Mouse (Mus musculus) frontal cortex, adult (tissue): Measurements from ENCODE around the gene Tnfsfm13.

Experiments
- ATAC-seq: cut with Nextera tagmentation; 2 replicates; pipeline ENCODE4 v1.9.2; 2017; ENCODE audit warnings: mild to moderate bottlenecking, moderate library complexity, mixed read lengths; ENCODE audit not compliant: low TSS enrichment

Gene Tnfsfm13

DNA sequence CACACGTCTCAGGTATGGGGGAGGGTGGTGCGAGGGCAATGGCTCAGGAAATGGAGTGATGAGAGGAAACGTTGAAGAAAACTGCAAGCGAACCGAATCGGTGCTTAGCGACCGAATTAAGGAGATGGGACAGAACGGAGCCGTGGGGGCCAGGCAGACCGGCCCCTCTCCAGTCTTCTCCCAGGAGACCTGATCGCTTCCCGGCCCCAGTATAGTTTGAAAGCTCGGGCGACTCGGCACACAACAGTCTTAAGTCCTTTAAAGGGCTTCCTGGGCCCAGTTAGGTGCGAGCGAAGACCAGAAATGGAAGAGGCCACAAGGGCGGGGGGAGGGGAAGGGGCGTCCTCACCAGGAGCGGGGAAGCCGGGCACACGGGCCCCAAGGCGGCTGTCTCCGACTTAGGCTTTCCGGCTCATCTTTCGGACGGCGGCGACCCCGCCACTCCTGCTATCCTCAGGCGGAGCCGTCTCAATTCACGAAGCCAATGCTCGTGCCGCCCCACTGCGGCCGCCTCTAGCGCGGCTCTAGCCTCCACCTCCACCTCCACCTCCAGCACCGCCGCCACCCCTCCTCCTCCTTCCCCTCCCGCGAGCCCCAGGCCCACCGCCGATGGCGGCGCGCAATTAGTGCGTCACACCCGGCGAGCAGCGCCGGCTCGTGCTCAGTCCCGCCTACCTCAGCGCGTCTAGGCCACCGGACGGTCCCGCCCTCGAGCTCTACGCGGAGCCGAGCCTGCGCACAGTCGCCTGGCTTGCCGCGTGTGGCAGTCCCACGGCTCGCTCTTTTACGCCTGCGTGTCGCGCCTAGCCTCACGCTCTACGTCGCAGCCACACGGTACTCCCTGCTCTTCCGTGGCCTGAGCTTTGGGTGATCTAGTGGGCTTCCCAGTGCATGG is 14.3 kb downstream of the Tnfsfm13 start, which contains the start of gene Senp3:
TSS of gene Senp3 (minus strand) at position 771 of the 895 bp plus-strand sequence.
- peak; percentile 93 for ATAC-seq

DNA sequence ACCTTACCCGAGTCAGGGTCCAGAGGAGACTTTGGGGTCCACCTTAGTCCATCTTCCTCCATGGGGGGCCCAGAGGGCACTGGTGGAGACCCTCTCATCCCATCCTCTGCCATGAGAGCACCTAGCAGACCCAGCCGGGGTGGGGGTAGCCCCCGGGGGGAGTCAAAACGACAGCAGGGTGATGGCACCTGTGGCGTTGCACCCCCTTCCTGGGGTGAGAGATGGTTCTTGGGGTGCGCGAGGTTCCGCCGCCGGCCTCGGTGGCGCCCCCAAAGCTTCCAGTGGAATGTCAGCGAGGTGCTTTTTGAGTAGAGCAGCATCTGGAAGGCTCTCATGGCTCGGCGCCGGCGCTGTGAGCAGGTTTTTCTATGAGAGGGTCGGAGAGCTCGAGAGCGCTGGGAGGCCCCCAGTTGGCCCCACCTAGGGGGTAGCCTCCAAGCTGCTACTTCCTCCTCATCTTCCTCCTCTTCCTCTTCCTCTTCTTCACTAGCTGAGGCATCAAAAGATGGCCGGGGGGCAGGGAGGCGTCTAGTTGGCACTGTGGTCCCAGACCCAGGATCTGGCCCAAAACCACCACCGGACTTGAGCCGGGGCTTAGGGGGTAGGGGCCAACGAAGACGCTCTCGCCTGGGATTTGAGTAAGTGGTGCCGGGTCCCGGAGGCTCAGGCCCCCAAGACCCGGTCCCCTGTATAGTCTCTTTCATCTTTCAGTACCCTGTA is 15.6 kb downstream of the Tnfsfm13 start:
- no peak for ATAC-seq

- ATAC-seq = no peak
Measured at GRCm38 (mm10) chr11:69679144-69679543, 16.8 kb downstream of the Tnfsfm13 start.

GRCm38 (mm10) chr11:69672211-69672706 is 23.6 kb downstream of the Tnfsfm13 start, which contains the start of gene Eif4a1:
TSS of gene Eif4a1 (minus strand) at chr11:69672423.
- ATAC-seq = peak; percentile 93

DNA sequence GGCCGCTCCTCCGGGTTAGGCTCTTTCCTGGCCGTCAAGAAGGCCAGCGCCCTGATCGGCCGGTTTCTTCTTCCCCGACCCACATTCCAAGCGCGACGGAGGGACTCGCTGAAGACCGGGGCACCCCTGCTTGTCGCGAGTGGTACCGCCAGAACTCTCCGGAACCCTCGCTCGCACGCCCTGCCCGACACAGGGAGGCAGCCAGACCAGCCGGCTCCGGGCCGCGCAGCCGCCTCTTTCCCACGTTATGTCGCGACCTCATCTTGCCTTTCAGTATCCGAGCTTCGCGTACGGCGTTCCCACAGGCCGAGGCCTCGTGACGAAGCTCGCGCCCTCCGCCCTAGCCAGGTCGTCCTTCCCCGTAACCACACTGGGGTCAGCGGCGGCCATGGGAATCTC is 24.2 kb downstream of the Tnfsfm13 start:
- ATAC-seq = peak; percentile 3; the same call in 1 of the 2 replicates

DNA sequence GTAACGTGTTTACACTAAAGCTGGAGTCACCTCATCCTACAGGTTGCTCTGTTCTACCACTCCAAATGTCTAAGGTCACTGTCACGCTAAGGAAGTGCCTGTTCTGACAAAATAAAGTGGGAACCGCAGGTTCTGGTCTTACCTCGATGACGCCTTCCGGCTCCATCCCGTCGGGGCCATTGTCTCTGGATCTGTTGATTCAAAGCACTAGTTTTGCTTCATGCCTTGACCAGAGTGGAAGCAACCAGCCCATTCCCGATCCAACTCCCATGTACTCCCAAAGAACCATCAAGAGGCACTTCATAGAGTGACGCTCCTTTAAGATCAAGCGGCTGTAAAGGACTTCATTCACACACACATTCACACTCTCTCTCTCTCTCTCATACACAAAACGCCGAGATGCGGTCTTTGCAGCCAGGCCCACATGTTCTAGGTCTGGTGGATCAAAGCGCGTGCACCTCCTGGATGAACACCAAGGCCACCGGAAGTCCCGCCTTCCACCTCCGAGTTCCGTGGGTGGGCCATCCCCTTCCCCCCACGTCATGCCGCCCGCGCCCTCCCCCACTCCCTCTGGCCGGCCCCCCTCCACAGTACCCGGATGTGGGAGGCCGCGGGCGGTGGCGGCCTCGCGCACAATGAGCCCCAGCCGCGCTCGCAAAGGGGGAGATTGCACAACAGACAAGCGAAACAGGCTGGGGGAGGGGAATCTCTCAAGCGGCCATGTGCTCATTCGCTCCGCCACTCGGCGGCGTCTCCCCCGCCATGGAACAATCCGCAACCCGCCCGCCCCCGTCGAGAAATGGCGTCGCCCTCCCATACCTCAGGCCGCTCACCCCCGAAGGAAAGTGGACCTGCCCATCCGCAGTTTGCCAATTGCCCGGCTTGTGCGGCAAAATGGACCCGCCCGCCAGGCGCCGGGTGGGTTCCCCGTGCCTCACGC is 24.8 kb downstream of the Tnfsfm13 start:
- peak; percentile 42 for ATAC-seq

DNA sequence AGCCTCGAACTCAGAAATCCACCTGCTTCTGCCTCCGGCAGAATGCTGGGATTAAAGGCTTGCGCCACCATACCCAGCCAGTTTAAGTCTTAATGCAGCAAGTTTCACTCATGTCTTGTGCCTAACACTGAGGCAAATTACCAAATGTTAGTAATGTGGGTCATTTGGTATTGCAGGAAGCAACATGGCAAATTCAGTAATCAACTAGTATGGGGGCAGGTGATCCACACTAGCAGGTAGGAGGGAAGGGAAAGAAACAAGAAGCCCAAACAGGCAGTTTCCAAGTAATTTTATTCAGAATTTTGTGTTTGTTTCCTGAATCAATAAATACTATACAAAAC is 29.3 kb downstream of the Tnfsfm13 start:
- ATAC-seq = no peak

DNA sequence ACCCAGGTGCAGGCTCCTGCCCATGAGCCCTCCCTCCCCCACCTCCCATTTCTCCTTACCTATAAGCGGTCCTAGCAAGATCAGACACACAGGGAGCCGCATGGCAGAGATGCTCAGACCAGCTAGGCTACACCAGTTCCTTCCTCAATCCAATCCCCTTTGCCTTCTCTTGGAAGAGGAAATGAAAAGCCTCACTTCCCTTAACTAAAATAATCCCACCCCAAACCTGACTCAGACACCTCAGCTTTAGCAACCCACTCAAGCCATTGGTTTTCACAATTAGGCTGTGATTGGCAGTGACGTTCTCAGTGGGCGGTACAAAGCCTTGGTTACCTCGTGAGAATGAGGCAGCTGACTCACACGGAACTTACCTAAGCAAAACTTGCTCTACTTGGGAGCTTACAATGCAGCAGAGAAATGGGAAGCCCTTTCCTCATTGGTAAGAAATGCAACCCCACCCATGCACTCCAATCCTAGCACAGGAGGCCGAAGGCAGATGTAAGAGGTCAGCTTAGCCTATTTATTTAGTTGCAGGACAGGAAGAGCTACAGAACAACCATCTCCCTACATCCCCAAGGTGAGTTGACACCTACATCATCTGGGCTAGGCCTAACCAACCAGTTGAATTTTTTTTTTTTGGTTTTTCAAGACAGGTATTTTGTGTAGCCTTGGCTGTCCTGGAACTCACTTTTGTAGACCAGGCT is 29.8 kb downstream of the Tnfsfm13 start, which contains the start of gene Cd68:
TSS of gene Cd68 (minus strand) at position 193 of the 704 bp plus-strand sequence.
- peak; percentile 20; the same call in 1 of the 2 replicates for ATAC-seq

- ATAC-seq = no peak
Measured at GRCm38 (mm10) chr11:69665457-69665960, 30.4 kb downstream of the Tnfsfm13 start.

- no peak for ATAC-seq
Measured at GRCm38 (mm10) chr11:69664841-69665240, 31.1 kb downstream of the Tnfsfm13 start.

- ATAC-seq = no peak
Measured at GRCm38 (mm10) chr11:69663795-69664194, 32.1 kb downstream of the Tnfsfm13 start.

DNA sequence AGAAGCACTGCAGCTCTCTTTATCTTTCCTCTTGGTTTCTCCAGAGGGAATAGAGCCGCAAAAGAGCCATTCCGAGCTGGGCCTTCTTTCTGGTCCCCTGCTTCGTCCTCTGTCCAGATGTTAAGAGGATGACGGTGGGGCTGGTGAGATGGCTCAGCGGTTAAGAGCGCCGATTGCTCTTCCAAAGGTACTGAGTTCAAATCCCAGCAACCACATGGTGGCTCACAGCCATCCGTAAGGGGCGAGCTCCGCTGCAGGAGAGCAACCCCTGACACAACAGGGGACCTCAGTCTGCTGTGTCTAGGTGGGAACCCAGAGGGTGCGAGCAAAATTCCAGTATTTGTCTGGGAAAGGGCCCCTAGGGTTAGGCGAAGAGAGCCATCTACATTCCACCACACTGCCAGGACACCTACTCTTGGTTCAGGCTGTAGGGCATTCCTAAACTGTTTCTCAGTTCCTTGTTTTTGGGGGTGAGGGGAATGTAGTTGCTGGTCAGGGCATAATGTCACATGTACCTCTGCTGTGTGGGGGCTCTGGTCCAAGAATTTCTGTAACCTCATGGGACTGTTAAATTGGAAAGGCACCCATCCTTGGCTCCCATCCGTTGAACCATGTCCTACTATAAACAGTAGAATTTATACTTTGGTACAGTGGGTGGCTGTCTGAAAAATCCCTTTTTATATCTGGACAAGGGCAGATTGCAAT is 32.8 kb downstream of the Tnfsfm13 start:
- no peak for ATAC-seq

DNA sequence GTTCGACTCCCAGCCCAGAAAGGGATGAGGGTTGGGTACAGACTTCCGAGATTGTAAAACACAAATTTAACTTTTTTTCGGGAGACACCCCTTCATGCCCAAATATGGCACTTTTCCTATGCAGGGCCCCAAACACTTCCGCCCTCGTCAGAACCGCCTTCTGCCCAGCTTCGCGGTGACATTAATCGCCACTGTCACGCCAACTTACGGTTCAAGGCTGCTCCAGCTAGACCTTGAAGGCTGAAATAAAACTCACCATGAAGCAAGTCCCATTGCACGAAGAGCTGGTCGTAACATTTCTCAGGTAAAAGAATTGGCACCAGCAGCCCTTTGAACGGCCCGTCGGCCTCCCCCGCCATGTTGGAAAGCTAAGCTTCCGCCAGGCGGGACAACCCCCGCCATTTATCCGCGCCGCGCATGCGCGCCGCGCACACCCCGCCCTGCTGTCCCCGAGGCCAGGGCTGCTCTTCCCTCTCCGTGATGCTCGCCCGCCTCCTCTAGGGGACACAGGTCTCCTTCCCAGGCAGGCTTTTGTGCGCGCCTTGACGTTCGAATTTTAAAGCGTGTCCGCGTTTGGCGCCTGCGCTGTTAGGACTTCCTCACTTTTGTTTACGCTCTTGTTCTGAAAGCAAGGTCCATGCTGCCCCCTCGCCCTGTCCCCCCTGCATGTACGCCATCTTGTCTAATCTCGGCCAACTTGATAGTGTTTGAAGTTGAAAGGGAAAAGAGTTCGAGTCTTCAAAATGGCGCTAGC is 33.5 kb downstream of the Tnfsfm13 start, which contains the start of gene Mpdu1:
TSS of gene Mpdu1 (minus strand) at position 430 of the 754 bp plus-strand sequence.
- peak; percentile 92 for ATAC-seq

GRCm38 (mm10) chr11:69661221-69661881 is 34.5 kb downstream of the Tnfsfm13 start:
- no peak for ATAC-seq

DNA sequence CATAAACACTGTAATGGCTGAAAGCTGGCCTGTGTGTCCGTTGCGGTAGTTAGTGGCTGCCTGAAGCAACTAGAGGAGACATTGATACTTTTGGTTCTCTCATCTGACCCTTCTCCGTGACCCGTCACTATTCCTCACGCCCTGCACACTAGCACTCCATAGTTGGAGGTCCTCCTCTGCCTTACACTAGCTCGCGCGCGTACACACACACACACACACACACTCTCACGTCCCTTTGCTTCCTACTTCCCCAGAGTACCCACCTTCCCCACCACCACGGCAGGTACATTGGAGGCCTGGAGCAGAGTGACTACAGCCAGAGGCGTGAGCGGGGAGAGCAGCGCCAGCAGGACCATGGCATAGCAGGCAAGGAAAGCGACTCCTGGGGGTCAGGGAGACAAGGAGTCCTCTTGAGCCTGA is 38.4 kb downstream of the Tnfsfm13 start:
- no peak for ATAC-seq

- ATAC-seq = peak; percentile 38; the same call in 1 of the 2 replicates
Measured at GRCm38 (mm10) chr11:69656617-69657461, 39.1 kb downstream of the Tnfsfm13 start.

- ATAC-seq = no peak
Measured at GRCm38 (mm10) chr11:69656065-69656455, 39.8 kb downstream of the Tnfsfm13 start.
